Mouse (Mus musculus) layer of hippocampus, adult 2 months (tissue): Measurements from ENCODE around the gene Polr2f. TPM values are rescaled to one million over a fixed set of nuclear protein-coding genes. Genes with fewer than 3 reads are reported as not detected.
A peak's percentile ranks its signal among the peaks of the same experiment; 100 is the strongest.

Source experiments
- DNase-seq, 2 experiments: peaks; one replicate each; pipeline ENCODE4 v3.0.0; 2022; ENCODE audit warnings: low spot score in 2 of 2
- H3K27ac ChIP-seq: fragments of 200-600 bp; 2 replicates; pipeline ENCODE4 v1.8.1; 2022
- H3K4me3 ChIP-seq: fragments of 200-600 bp; 2 replicates; pipeline ENCODE4 v1.8.1; 2022; ENCODE audit warnings: mild to moderate bottlenecking
- CTCF ChIP-seq: fragments of 200-600 bp; conservative IDR thresholded peaks from 2 replicates; pipeline ENCODE4 v1.8.1; 2022; ENCODE audit warnings: antibody characterized with exemption, mild to moderate bottlenecking, moderate library complexity
- total RNA-seq, 2 experiments: library from RNA; stranded (reverse); gene quantifications; 2 replicates each; pipeline ENCODE4 v1.2.3; 2021

Polr2f gene
- total RNA-seq, 2 experiments from 2014 or later: 97.9 to 103 TPM

GRCm38 (mm10) chr15:79105804-79106203, 35.0 kb upstream of the Polr2f start:
- no peak overlapping the region for H3K4me3 ChIP-seq
- no peak for DNase-seq
- no peak overlapping the region for H3K27ac ChIP-seq
- TF ChIP-seq CTCF: no peak

DNA sequence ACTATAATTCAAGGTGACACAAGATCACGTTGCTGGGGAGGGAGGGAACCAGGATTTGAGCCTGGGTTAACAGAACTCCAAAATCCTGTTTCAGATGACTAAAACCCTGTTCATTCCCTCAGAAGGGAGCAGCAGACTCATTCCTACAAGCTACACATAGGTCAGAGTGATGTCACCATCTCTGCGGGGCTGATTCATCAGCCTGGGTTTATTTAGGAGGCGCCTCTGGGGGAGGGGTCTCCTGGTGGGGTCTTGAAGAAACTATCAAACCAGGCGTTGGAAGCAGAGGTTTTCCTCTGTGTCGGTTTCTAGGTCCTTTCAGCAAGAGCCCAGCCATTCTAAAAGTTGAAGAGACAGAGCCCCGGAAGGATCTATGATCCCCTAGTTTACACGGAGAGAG, 32.8 kb upstream of the Polr2f start:
- Histone ChIP-seq H3K4me3 (peak overlapping the region; percentile 95), H3K27ac (peak overlapping the region; percentile 96)
- no peak for TF ChIP-seq CTCF
- DNase-seq: no peak

DNA sequence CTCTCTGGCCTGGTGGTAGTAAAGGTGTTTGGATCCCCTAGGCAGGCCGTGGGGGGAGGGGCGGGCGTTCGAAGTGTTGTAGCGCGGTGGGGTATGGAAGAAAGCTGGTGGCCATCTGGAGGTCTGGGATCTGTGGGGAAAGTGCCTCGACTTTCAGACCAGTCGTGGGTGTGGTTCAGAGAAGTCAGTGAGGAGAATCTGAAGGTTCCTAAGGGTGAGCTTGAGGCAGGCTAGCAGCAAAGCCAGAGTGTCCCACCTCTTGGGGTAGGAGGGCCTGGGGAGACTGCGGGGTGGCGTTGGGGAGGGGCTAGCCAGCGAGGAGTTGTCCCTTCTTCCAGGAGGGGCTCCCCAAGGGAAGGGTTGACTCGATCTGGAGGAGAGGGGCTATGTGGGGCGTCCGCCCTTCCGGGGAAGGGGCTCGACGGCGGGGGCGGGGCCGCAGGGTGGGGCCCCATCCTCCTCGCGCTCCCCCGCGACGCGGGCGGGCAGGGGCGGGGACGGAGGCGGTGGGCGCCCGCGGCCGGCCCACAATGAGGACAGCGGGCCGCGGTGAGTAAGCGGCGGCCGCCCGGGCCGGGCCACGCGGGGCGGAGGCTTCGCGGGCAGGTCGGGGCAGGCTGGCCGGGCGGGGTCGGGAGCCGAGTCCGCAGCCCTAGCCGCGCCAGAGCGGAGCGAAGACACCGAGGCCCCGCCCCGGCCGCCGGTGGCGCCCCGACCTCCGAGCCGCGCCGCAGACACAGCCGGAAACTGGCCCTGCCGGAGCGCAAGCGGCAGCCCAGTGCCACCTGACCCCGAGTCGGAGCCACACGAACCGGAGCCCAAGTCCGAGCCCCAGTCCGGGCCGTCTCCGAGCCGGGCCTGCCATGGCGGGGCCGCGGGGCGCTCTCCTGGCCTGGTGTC, 32.1 kb upstream of the Polr2f start, which contains the start of gene Micall1:
Gene Micall1, plus strand, starts transcription at position 478 of the 900 bp plus-strand sequence.
- TF ChIP-seq CTCF: no peak
- DNase-seq: peak in 1 of 2 experiments; percentile 42
- Histone ChIP-seq H3K4me3 (peak within 1 kb of the TSS; percentile 95), H3K27ac (peak within 1 kb of the TSS; percentile 96)

GRCm38 (mm10) chr15:79109321-79109934, 31.4 kb upstream of the Polr2f start:
- no peak for TF ChIP-seq CTCF
- no peak for DNase-seq

GRCm38 (mm10) chr15:79110031-79110430, 30.8 kb upstream of the Polr2f start:
- TF ChIP-seq CTCF: no peak

More at GRCm38 (mm10) chr15:79109321-79109934, 31.4 kb upstream of the Polr2f start:
- H3K4me3 ChIP-seq: peak overlapping the region; percentile 95
- H3K27ac ChIP-seq: peak overlapping the region; percentile 96

GRCm38 (mm10) chr15:79110528-79110927, 30.3 kb upstream of the Polr2f start:
- H3K27ac ChIP-seq: peak overlapping the region; percentile 96
- peak overlapping the region; percentile 95 for H3K4me3 ChIP-seq
- TF ChIP-seq CTCF: no peak
- no peak for DNase-seq

More at GRCm38 (mm10) chr15:79110031-79110430, 30.8 kb upstream of the Polr2f start:
- Histone ChIP-seq H3K27ac (peak overlapping the region; percentile 96), H3K4me3 (peak overlapping the region; percentile 95)
- no peak for DNase-seq

GRCm38 (mm10) chr15:79111774-79112173, 29.0 kb upstream of the Polr2f start:
- TF ChIP-seq CTCF: no peak
- DNase-seq: no peak
- Histone ChIP-seq H3K27ac (peak overlapping the region; percentile 96), H3K4me3 (no peak overlapping the region)

- no peak overlapping the region for H3K4me3 ChIP-seq
- no peak for DNase-seq
- no peak for TF ChIP-seq CTCF
- H3K27ac ChIP-seq: peak overlapping the region; percentile 14; the same call in 1 of the 2 replicates
These were observed 25.5 kb upstream of the Polr2f start for GRCm38 (mm10) chr15:79115276-79115675.

- Histone ChIP-seq H3K27ac (no peak overlapping the region), H3K4me3 (no peak overlapping the region)
- no peak for DNase-seq
- TF ChIP-seq CTCF: no peak
These were observed 21.3 kb upstream of the Polr2f start for GRCm38 (mm10) chr15:79119491-79119890.

- 0 out of 2 replicates have a peak overlapping the region, but pooled peaks have one; percentile 1 for H3K27ac ChIP-seq
- no peak for TF ChIP-seq CTCF
These were observed 18.7 kb upstream of the Polr2f start for GRCm38 (mm10) chr15:79122119-79122518.

GRCm38 (mm10) chr15:79122546-79122945, 18.3 kb upstream of the Polr2f start:
- H3K27ac ChIP-seq: 0 out of 2 replicates have a peak overlapping the region, but pooled peaks have one; percentile 1
- no peak for DNase-seq
- TF ChIP-seq CTCF: 0 out of 2 replicates have a peak, but pooled peaks have one; percentile 7

More at GRCm38 (mm10) chr15:79122119-79122518, 18.7 kb upstream of the Polr2f start:
- DNase-seq: no peak
- no peak overlapping the region for H3K4me3 ChIP-seq

GRCm38 (mm10) chr15:79123751-79124150, 17.1 kb upstream of the Polr2f start:
- H3K4me3 ChIP-seq: no peak overlapping the region
- no peak for DNase-seq
- TF ChIP-seq CTCF: no peak
- H3K27ac ChIP-seq: peak overlapping the region; percentile 47; the same call in 1 of the 2 replicates

More at GRCm38 (mm10) chr15:79122546-79122945, 18.3 kb upstream of the Polr2f start:
- H3K4me3 ChIP-seq: no peak overlapping the region

GRCm38 (mm10) chr15:79124331-79124875, 16.4 kb upstream of the Polr2f start:
- DNase-seq: no peak
- peak overlapping the region; percentile 7; the same call in 1 of the 2 replicates for H3K27ac ChIP-seq
- no peak overlapping the region for H3K4me3 ChIP-seq
- TF ChIP-seq CTCF: no peak
